Mouse (Mus musculus) liver, adult 2 months (tissue): ENCODE measurements around the gene Ets1. TPM values are rescaled to one million over a fixed set of nuclear protein-coding genes. Genes with fewer than 3 reads are reported as not detected.

Experiments
- DNase-seq: peaks from one replicate; pipeline ENCODE4 v3.0.0-alpha.2; 2011; ENCODE audit warnings: low read depth, low spot score; ENCODE audit errors: extremely low read depth
- H3K27ac ChIP-seq: fragments of 200-500 bp; replicated peaks from 2 replicates; pipeline ENCODE4 v1.5.1; 2012; ENCODE audit warnings: low read depth, mild to moderate bottlenecking, control low read depth, inconsistent platforms, low read length; ENCODE audit not compliant: insufficient read depth
- H3K27me3 ChIP-seq: fragments of 200-500 bp; 2 replicates; pipeline ENCODE4 v1.6.1; 2012; ENCODE audit warnings: mild to moderate bottlenecking, moderate library complexity, low read length, inconsistent platforms; ENCODE audit not compliant: control insufficient read depth, insufficient read depth
- H3K36me3 ChIP-seq: fragments of 200-500 bp; 2 replicates; pipeline ENCODE4 v1.6.1; 2012; ENCODE audit warnings: low read length, inconsistent platforms; ENCODE audit not compliant: control insufficient read depth, insufficient read depth
- H3K4me1 ChIP-seq: fragments of 200-500 bp; 2 replicates; pipeline ENCODE4 v1.6.1; 2011; ENCODE audit warnings: low read length; ENCODE audit not compliant: control insufficient read depth, insufficient read depth
- H3K4me3 ChIP-seq: fragments of 200-500 bp; 2 replicates; pipeline ENCODE4 v1.5.1; 2011; ENCODE audit warnings: low read depth, mild to moderate bottlenecking, control low read depth, low read length, moderate library complexity; ENCODE audit not compliant: insufficient read depth
- H3K79me2 ChIP-seq: fragments of 200-500 bp; 2 replicates; pipeline ENCODE4 v1.6.1; 2012; ENCODE audit warnings: inconsistent platforms, mild to moderate bottlenecking, low read length, moderate library complexity; ENCODE audit not compliant: control insufficient read depth, insufficient read depth
- H3K9ac ChIP-seq: fragments of 200-500 bp; 2 replicates; pipeline ENCODE4 v1.6.1; 2012; ENCODE audit warnings: low read depth, mild to moderate bottlenecking, control low read depth, inconsistent platforms, low read length
- CTCF ChIP-seq: fragments of 200-500 bp; IDR thresholded peaks from 2 replicates; pipeline ENCODE4 v1.5.1; 2011; ENCODE audit warnings: low read depth, low read length, control low read depth
- POLR2A ChIP-seq: fragments of 200-500 bp; IDR thresholded peaks from 2 replicates; pipeline ENCODE4 v1.6.1; 2011; ENCODE audit warnings: low read length, control low read depth; ENCODE audit not compliant: insufficient read depth; ENCODE audit errors: extremely low read depth
- WGBS: fragments of 180-500 bp; shearing (Covaris S2); methylation state at CpG from one replicate; pipeline ENCODE4 v1.1.7; 2018; 5-methylcytosine and 5-hydroxymethylcytosine counted together
- polyA plus RNA-seq: library from polyadenylated mRNA; depleted of rRNA; stranded (reverse); fragments of >200 nt; gene quantifications from 2 replicates; pipeline ENCODE4 v1.2.3, GENCODE M21; 2012
- total RNA-seq: library from RNA; depleted of rRNA; stranded (reverse); fragments of >200 nt; gene quantifications from 2 replicates; pipeline ENCODE4 v1.2.3, GENCODE M21; 2014

Gene Ets1
- total and polyA plus RNA-seq, 2 experiments = 7.6 to 18.8 TPM

GRCm38 (mm10) chr9:32743642-32744161 is 107.7 kb downstream of the Ets1 start:
- Histone ChIP-seq H3K27me3 (no peaks in the 10 kb centered on the region), H3K27ac (0 out of 2 replicates have a peak overlapping the region, but pooled peaks have one; percentile 17), H3K79me2 (peaks cover 4% of the 10 kb centered on the region; the same call in 1 of the 2 replicates), H3K4me1 (peaks cover 5% of the 10 kb centered on the region), H3K4me3 (no peak overlapping the region), H3K9ac (no peak overlapping the region; the same call in 1 of the 2 replicates), H3K36me3 (peaks cover 2% of the 10 kb centered on the region; the same call in 1 of the 2 replicates)
- DNase-seq = no peak
- no peak for TF ChIP-seq POLR2A
- no peak for TF ChIP-seq CTCF
- WGBS = 71% methylated on average over 9 of the region's 9 CpGs

DNA sequence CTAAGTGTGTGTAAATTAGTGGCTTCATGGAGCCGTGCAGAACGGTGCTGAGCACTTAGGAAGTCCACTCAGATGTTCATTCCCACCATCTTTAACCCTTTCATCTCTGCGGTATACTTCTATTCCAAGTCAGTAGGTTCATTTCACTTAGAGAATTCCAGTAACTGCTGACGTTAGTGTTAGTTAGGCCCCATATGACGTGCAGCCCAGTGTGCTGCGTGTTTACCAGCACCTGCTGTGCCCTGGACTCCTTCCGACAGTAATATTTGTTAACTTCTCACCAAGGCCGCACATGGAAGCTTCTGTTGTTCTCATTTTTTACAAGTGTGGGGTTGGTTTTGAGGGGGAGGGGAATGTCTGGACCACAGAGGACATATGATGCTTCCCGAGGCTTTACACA is 108.3 kb downstream of the Ets1 start:
- Histone ChIP-seq H3K36me3 (peaks cover 2% of the 10 kb centered on the region; the same call in 1 of the 2 replicates), H3K27me3 (no peaks in the 10 kb centered on the region), H3K9ac (no peak overlapping the region), H3K4me1 (peaks cover 5% of the 10 kb centered on the region), H3K27ac (no peak overlapping the region), H3K4me3 (no peak overlapping the region), H3K79me2 (peaks cover 4% of the 10 kb centered on the region; the same call in 1 of the 2 replicates)
- WGBS = 78% methylated on average over 9 of the region's 9 CpGs
- DNase-seq = no peak
- no peak for TF ChIP-seq POLR2A
- no peak for TF ChIP-seq CTCF

GRCm38 (mm10) chr9:32745079-32745763 is 109.2 kb downstream of the Ets1 start:
- no peaks in the 10 kb centered on the region for H3K27me3 ChIP-seq
- no peaks in the 10 kb centered on the region; the same call in 1 of the 2 replicates for H3K36me3 ChIP-seq
- no peak overlapping the region for H3K4me3 ChIP-seq
- WGBS = 81% methylated on average over 12 of the region's 12 CpGs
- H3K9ac ChIP-seq = no peak overlapping the region
- H3K4me1 ChIP-seq = peaks cover 5% of the 10 kb centered on the region
- H3K27ac ChIP-seq = peak overlapping the region; percentile 38; the same call in 1 of the 2 replicates
- DNase-seq = no peak
- no peak for TF ChIP-seq CTCF
- no peak for TF ChIP-seq POLR2A
- H3K79me2 ChIP-seq = peaks cover 4% of the 10 kb centered on the region; the same call in 1 of the 2 replicates

DNA sequence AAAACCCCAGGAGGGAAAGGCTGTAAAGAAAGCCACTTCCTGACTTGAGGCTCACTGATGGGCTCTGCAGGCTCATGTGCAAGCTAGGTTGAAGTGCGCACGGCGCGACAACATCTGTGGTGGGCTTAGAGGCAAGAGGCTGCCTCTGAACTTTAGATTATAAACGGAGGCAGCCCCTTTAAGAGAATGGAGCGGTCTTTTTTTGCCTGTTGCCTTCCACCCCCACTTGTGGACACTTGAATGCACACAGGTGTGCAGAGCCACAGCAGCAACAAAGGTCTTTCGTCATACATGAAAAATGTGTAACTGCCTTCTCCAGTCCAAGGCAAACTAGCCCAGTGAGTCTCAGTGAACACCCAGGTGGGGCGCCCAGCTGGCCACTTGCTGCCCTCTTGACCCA is 110.0 kb downstream of the Ets1 start:
- H3K36me3 ChIP-seq = peaks cover 2% of the 10 kb centered on the region; the same call in 1 of the 2 replicates

GRCm38 (mm10) chr9:32746615-32747014 is 110.6 kb downstream of the Ets1 start:
- no peak overlapping the region for H3K4me3 ChIP-seq
- 82% methylated on average over 6 of the region's 6 CpGs for WGBS
- H3K4me1 ChIP-seq = peaks cover 5% of the 10 kb centered on the region
- no peak for DNase-seq
- no peaks in the 10 kb centered on the region for H3K27me3 ChIP-seq
- no peak overlapping the region for H3K27ac ChIP-seq
- H3K79me2 ChIP-seq = peaks cover 4% of the 10 kb centered on the region; the same call in 1 of the 2 replicates
- H3K36me3 ChIP-seq = peaks cover 2% of the 10 kb centered on the region; the same call in 1 of the 2 replicates
- no peak overlapping the region for H3K9ac ChIP-seq
- TF ChIP-seq CTCF (no peak), POLR2A (no peak)

More for the DNA sequence above, 110.0 kb downstream of the Ets1 start:
- no peak overlapping the region for H3K9ac ChIP-seq
- H3K4me3 ChIP-seq = no peak overlapping the region
- DNase-seq = no peak
- no peak overlapping the region for H3K27ac ChIP-seq
- WGBS = 93% methylated on average over 8 of the region's 8 CpGs
- TF ChIP-seq POLR2A (no peak), CTCF (no peak)
- peaks cover 4% of the 10 kb centered on the region; the same call in 1 of the 2 replicates for H3K79me2 ChIP-seq
- peaks cover 5% of the 10 kb centered on the region for H3K4me1 ChIP-seq
- H3K27me3 ChIP-seq = no peaks in the 10 kb centered on the region
